Mouse (Mus musculus) CH12.LX (cell line): ENCODE results near the gene Ankrd28. TPM values are rescaled to one million over a fixed set of nuclear protein-coding genes. Genes with fewer than 3 reads are reported as not detected.

Experiments
- DNase-seq: peaks from one replicate; pipeline ENCODE4 v3.0.0-alpha.2; 2013; ENCODE audit errors: extremely low read depth
- H3K27ac ChIP-seq: 2 replicates; pipeline ENCODE4 v1.5.1; 2012; ENCODE audit warnings: low read depth, mild to moderate bottlenecking, control low read depth, moderate library complexity; ENCODE audit not compliant: insufficient read depth
- H3K27me3 ChIP-seq: replicated peaks from 2 replicates; pipeline ENCODE3; 2012; ENCODE audit warnings: inconsistent platforms
- H3K36me3 ChIP-seq, 2 experiments: replicated peaks in 1 of 2; 2 replicates each; pipeline versions ENCODE3 to v1.6.1; 2012; ENCODE audit warnings: inconsistent platforms in 1 of 2, low read length in 1 of 2, mild to moderate bottlenecking in 1 of 2, mixed read lengths in 1 of 2, moderate library complexity in 1 of 2; ENCODE audit not compliant: control insufficient read depth in 1 of 2, insufficient read depth in 1 of 2
- H3K4me1 ChIP-seq, 2 experiments: 2 replicates each; pipeline ENCODE4 v1.6.1; 2012; ENCODE audit warnings: inconsistent platforms in 1 of 2, moderate library complexity in 1 of 2; ENCODE audit not compliant: insufficient read depth in 2 of 2, control insufficient read depth in 1 of 2
- H3K4me2 ChIP-seq: 2 replicates; pipeline ENCODE4 v1.6.1; 2012; ENCODE audit warnings: low read depth, mild to moderate bottlenecking, control low read depth; ENCODE audit not compliant: poor library complexity, insufficient read depth, severe bottlenecking
- H3K4me3 ChIP-seq, 3 experiments: fragments of 150-350 bp in 1 of 3; sonication (generic) in 1 of 3; replicated peaks in 1 of 3; 2 replicates each; pipeline versions ENCODE3 to v1.5.1; 2011 to 2012; ENCODE audit warnings: low read depth in 2 of 3, low read length in 2 of 3, mild to moderate bottlenecking in 2 of 3, moderate library complexity in 2 of 3, control low read depth in 1 of 3, improper control_type of control experiment in 1 of 3, inconsistent platforms in 1 of 3, mixed read lengths in 1 of 3; ENCODE audit not compliant: poor library complexity in 1 of 3
- H3K79me2 ChIP-seq: replicated peaks from 2 replicates; pipeline ENCODE4 v1.6.1; 2012; ENCODE audit warnings: mild to moderate bottlenecking, moderate library complexity; ENCODE audit not compliant: control insufficient read depth, poor library complexity, insufficient read depth, severe bottlenecking; ENCODE audit errors: extremely low read depth
- H3K9ac ChIP-seq: 2 replicates; pipeline ENCODE4 v1.6.1; 2012; ENCODE audit warnings: low read depth, mild to moderate bottlenecking, control low read depth, moderate library complexity; ENCODE audit not compliant: insufficient read depth
- H3K9me3 ChIP-seq: replicated peaks from 2 replicates; pipeline ENCODE3; 2012; ENCODE audit warnings: low read length, inconsistent platforms, mixed read lengths
- BHLHE40 ChIP-seq: IDR thresholded peaks from 2 replicates; pipeline ENCODE4 v1.6.1; 2011; ENCODE audit warnings: mild to moderate bottlenecking, low read depth, low read length, improper control_type of control experiment
- CHD1 ChIP-seq: IDR thresholded peaks from 2 replicates; pipeline ENCODE4 v1.6.1; 2012; ENCODE audit warnings: low read depth, low read length, improper control_type of control experiment, inconsistent platforms
- CHD2 ChIP-seq: IDR thresholded peaks from 2 replicates; pipeline ENCODE4 v1.6.1; 2011; ENCODE audit warnings: low read length, improper control_type of control experiment
- CTCF ChIP-seq, 2 experiments: IDR thresholded peaks in 1 of 2; conservative IDR thresholded peaks in 1 of 2; 2 replicates each; pipeline ENCODE4 v1.5.1; 2011 to 2012; ENCODE audit warnings: low read depth in 2 of 2, low read length in 2 of 2, improper control_type of control experiment in 1 of 2, inconsistent platforms in 1 of 2, mild to moderate bottlenecking in 1 of 2, moderate library complexity in 1 of 2
- E2F4 ChIP-seq: IDR thresholded peaks from 2 replicates; pipeline ENCODE4 v1.6.1; 2011; ENCODE audit warnings: low read depth, low read length, improper control_type of control experiment; ENCODE audit not compliant: insufficient replicate concordance
- ELF1 ChIP-seq: IDR thresholded peaks from 2 replicates; pipeline ENCODE4 v1.6.1; 2014; ENCODE audit warnings: low read depth, mild to moderate bottlenecking, inconsistent platforms, low read length, improper control_type of control experiment
- EP300 ChIP-seq: IDR thresholded peaks from 2 replicates; pipeline ENCODE4 v1.6.1; 2011; ENCODE audit warnings: low read length, improper control_type of control experiment
- ETS1 ChIP-seq: conservative IDR thresholded peaks from 2 replicates; pipeline ENCODE4 v1.6.1; 2012; ENCODE audit warnings: low read depth, mild to moderate bottlenecking, inconsistent platforms, low read length, improper control_type of control experiment, moderate library complexity
- GABPA ChIP-seq: IDR thresholded peaks from 2 replicates; pipeline ENCODE4 v1.6.1; 2012; ENCODE audit warnings: low read depth, low read length, improper control_type of control experiment, inconsistent platforms; ENCODE audit not compliant: insufficient replicate concordance
- HCFC1 ChIP-seq: IDR thresholded peaks from 2 replicates; pipeline ENCODE4 v1.6.1; 2012; ENCODE audit warnings: low read depth, mild to moderate bottlenecking, inconsistent platforms, low read length, improper control_type of control experiment
- IRF4 ChIP-seq: IDR thresholded peaks from 2 replicates; pipeline ENCODE4 v1.6.1; 2014; ENCODE audit warnings: low read depth, mild to moderate bottlenecking, inconsistent platforms, low read length, improper control_type of control experiment
- JUN ChIP-seq: IDR thresholded peaks from 2 replicates; pipeline ENCODE4 v1.6.1; 2011; ENCODE audit warnings: low read depth, mild to moderate bottlenecking, low read length, improper control_type of control experiment, moderate library complexity; ENCODE audit not compliant: insufficient read depth
- MAFK ChIP-seq: IDR thresholded peaks from 2 replicates; pipeline ENCODE4 v1.6.1; 2011; ENCODE audit warnings: low read length, improper control_type of control experiment; ENCODE audit not compliant: insufficient replicate concordance
- MAX ChIP-seq: IDR thresholded peaks from 2 replicates; pipeline ENCODE4 v1.6.1; 2011; ENCODE audit warnings: low read length, improper control_type of control experiment
- MAZ ChIP-seq: IDR thresholded peaks from 2 replicates; pipeline ENCODE4 v1.6.1; 2012; ENCODE audit warnings: low read depth, mild to moderate bottlenecking, inconsistent platforms, low read length, improper control_type of control experiment, moderate library complexity
- MEF2A ChIP-seq: IDR thresholded peaks from 2 replicates; pipeline ENCODE4 v1.6.1; 2014; ENCODE audit warnings: low read depth, mild to moderate bottlenecking, inconsistent platforms, low read length, improper control_type of control experiment, borderline replicate concordance
- MXI1 ChIP-seq: IDR thresholded peaks from 2 replicates; pipeline ENCODE4 v1.6.1; 2011; ENCODE audit warnings: mild to moderate bottlenecking, low read depth, low read length, improper control_type of control experiment
- MYC ChIP-seq: IDR thresholded peaks from 2 replicates; pipeline ENCODE4 v1.6.1; 2011; ENCODE audit warnings: low read depth, mild to moderate bottlenecking, improper control_type of control experiment, low read length
- NELFE ChIP-seq: IDR thresholded peaks from 2 replicates; pipeline ENCODE4 v1.6.1; 2011; ENCODE audit warnings: low read depth, low read length, improper control_type of control experiment
- NRF1 ChIP-seq: IDR thresholded peaks from 2 replicates; pipeline ENCODE4 v1.6.1; 2014; ENCODE audit warnings: low read depth, mild to moderate bottlenecking, inconsistent platforms, low read length, improper control_type of control experiment, moderate library complexity
- PAX5 ChIP-seq: IDR thresholded peaks from 2 replicates; pipeline ENCODE4 v1.6.1; 2012; ENCODE audit warnings: low read length, inconsistent platforms, mixed read lengths
- POLR2A ChIP-seq: IDR thresholded peaks from 2 replicates; pipeline ENCODE4 v1.6.1; 2011; ENCODE audit warnings: low read depth, mild to moderate bottlenecking, improper control_type of control experiment, low read length
- POLR2AphosphoS2 ChIP-seq: IDR thresholded peaks from 2 replicates; pipeline ENCODE4 v1.6.1; 2011; ENCODE audit warnings: low read depth, low read length, improper control_type of control experiment
- RAD21 ChIP-seq: IDR thresholded peaks from 2 replicates; pipeline ENCODE4 v1.6.1; 2011; ENCODE audit warnings: low read depth, mild to moderate bottlenecking, low read length, improper control_type of control experiment, moderate library complexity
- RCOR1 ChIP-seq: conservative IDR thresholded peaks from 2 replicates; pipeline ENCODE4 v1.6.1; 2012; ENCODE audit warnings: low read depth, mild to moderate bottlenecking, inconsistent platforms, low read length, improper control_type of control experiment
- SIN3A ChIP-seq: IDR thresholded peaks from 2 replicates; pipeline ENCODE4 v1.6.1; 2012; ENCODE audit warnings: low read length, improper control_type of control experiment, inconsistent platforms
- SMC3 ChIP-seq: IDR thresholded peaks from 2 replicates; pipeline ENCODE4 v1.6.1; 2011; ENCODE audit warnings: low read depth, low read length, improper control_type of control experiment
- TBP ChIP-seq: conservative IDR thresholded peaks from 2 replicates; pipeline ENCODE4 v1.6.1; 2011; ENCODE audit warnings: low read depth, low read length, improper control_type of control experiment
- TCF12 ChIP-seq: IDR thresholded peaks from 2 replicates; pipeline ENCODE4 v1.6.1; 2014; ENCODE audit warnings: low read depth, mild to moderate bottlenecking, inconsistent platforms, low read length, improper control_type of control experiment
- UBTF ChIP-seq: IDR thresholded peaks from 2 replicates; pipeline ENCODE4 v1.6.1; 2012; ENCODE audit warnings: low read depth, mild to moderate bottlenecking, inconsistent platforms, low read length, improper control_type of control experiment, moderate library complexity
- USF1 ChIP-seq: IDR thresholded peaks from 2 replicates; pipeline ENCODE4 v1.6.1; 2014; ENCODE audit warnings: low read depth, mild to moderate bottlenecking, inconsistent platforms, low read length, improper control_type of control experiment
- USF2 ChIP-seq: conservative IDR thresholded peaks from 2 replicates; pipeline ENCODE4 v1.6.1; 2011; ENCODE audit warnings: low read depth, low read length, improper control_type of control experiment
- ZKSCAN1 ChIP-seq: IDR thresholded peaks from 2 replicates; pipeline ENCODE4 v1.6.1; 2012; ENCODE audit warnings: low read depth, inconsistent platforms, low read length, improper control_type of control experiment, borderline replicate concordance
- ZMIZ1 ChIP-seq: IDR thresholded peaks from 2 replicates; pipeline ENCODE4 v1.6.1; 2012; ENCODE audit warnings: low read depth, mild to moderate bottlenecking, inconsistent platforms, low read length, improper control_type of control experiment
- ZNF384 ChIP-seq: IDR thresholded peaks from 2 replicates; pipeline ENCODE4 v1.6.1; 2012; ENCODE audit warnings: low read depth, low read length, improper control_type of control experiment, inconsistent platforms
- dilution Hi-C: fragments of 300-500 bp; cut with MboI; formaldehyde crosslinking; loops from 2 replicates; pipeline ENCODE4 v1.14.3; 2020; ENCODE audit warnings: low sequenced_read_pairs; ENCODE audit not compliant: extremely low pct_unique_long_range_greater_than_20kb, extremely low pct_ligation_motif_present
- in situ Hi-C: fragments of 300-500 bp; cut with MboI; formaldehyde crosslinking; loops from 3 replicates; pipeline ENCODE4 v1.14.3; 2019; ENCODE audit warnings: low sequenced_read_pairs, low pct_ligation_motif_present, low pct_unique_long_range_greater_than_20kb, mixed read lengths
- polyA plus RNA-seq: library from polyadenylated mRNA; unstranded; fragments of >175 nt; gene quantifications from 2 replicates; pipeline ENCODE4 v1.2.1, GENCODE M21; 2012; ENCODE audit warnings: low read depth; ENCODE audit not compliant: insufficient read length
- total RNA-seq, 2 experiments: library from RNA; depleted of rRNA; stranded (reverse); fragments of 300-350 nt in 1 of 2; fragments of >200 nt in 1 of 2; gene quantifications; 2 replicates each; pipeline ENCODE4 v1.2.3; 2012 to 2014

Ankrd28 gene
- total and polyA plus RNA-seq, 3 experiments: 7.3 to 15.0 (median 14.9) TPM

DNA sequence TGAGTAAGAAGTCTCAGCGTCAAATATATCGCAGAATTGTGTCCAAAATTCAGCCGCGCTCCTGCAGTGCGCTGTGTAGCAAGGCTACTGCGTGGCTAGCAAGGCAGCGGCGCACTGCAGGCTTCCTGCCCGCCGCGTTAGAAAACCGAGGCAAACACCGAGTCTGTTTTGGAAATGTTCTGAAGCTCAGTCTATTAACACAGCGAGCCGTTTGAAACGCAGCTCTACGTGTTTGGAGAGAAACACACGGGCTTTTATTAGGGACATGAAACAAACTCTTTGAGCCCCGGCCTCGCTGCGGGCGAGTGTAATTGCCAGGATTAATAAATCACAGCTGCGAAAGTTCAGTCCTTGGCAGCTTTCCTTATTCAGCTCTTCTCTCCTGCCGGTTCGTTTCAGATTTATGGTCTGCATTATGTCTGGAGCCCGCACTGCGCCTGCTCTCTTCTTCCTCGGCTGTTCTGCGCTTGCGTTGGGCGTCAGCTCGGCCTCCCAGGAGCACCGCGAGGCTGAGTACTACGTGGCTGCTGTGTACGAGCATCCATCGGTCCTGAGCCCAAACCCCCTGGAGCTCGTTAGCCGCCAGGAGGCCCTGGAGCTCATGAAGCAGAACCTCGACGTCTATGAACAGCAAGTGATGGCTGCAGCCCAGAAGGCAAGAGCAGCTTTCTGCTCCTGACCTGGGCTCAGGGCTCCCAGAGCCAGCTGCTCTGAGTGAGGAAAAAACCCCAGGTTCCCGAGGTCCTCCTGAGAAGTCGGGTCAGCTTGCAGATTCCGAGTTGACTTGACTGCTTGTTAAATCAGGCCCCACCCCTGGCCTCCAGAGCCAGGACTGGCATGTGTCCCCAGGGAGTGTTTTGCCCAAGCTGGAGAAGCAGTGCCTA, 168.5 kb downstream of the Ankrd28 start:
- H3K79me2 ChIP-seq: no peaks in the 10 kb centered on the region; the same call in 1 of the 2 replicates

DNA sequence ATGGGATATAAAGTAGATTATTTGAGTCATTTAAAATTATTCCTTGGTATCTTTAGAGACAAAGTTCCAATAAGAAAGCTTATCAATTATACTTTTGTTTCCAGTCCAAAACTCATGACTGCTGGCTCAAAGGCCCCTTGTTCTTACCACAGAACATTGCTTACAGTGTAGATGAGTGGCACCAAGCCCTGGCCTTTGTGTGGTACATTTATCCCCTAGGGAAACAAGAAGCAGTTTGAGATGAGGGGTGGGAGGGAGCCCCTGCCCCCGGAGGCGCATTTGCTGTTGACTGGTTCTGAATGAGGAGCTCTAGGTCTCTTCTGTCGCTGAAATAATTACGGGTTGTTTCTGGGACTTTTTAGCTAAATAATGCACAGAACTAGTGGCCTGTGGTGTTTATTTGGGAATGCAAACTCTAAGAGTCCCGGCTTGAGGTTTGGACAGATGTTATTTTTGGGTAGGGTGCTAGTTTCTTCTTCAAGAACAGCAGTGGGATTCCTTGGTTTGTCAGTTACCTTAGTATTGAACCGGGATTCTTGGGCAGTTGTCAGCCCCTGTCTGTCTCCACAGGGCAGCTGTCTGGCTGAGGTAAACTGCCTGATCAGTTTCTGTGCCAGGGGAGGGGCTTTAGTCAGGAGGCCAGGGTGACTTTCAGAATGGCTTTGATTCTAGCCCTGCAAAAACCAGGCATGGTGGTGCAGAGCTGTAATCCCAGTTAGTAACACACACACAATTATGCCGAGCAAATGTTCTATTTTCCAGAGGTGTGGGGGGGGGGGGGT, 169.9 kb downstream of the Ankrd28 start:
- H3K4me3 ChIP-seq: no peak overlapping the region
- peaks cover 0 to 11% of the 10 kb centered on the region in 2 experiments for H3K36me3 ChIP-seq
- H3K27ac ChIP-seq: peak overlapping the region; percentile 53; the same call in 1 of the 2 replicates
- H3K4me2 ChIP-seq: peak overlapping the region; percentile 48
- in situ Hi-C loops (no loop called here), dilution Hi-C loops (no loop called here)
- no peaks in the 10 kb centered on the region for H3K9me3 ChIP-seq
- H3K27me3 ChIP-seq: no peaks in the 10 kb centered on the region
- H3K79me2 ChIP-seq: no peaks in the 10 kb centered on the region; the same call in 1 of the 2 replicates
- no peak for TF ChIP-seq TBP
- TF ChIP-seq MAZ: 0 out of 2 replicates have a peak, but pooled peaks have one; percentile 14
- TF ChIP-seq CTCF (conservative IDR thresholded peaks at IDR 0.05 in 1 of 2, IDR thresholded peaks at IDR 0.05 in 1 of 2; ENCODE audit: low read depth in 2 of 2, low read length in 2 of 2): no peak
- no peak for TF ChIP-seq MAFK
- no peak for TF ChIP-seq BHLHE40
- TF ChIP-seq GABPA: no peak
- TF ChIP-seq POLR2A: peak; percentile 29; the same call in 1 of the 2 replicates
- TF ChIP-seq TCF12: no peak
- no peak for TF ChIP-seq POLR2AphosphoS2
- no peak for TF ChIP-seq HCFC1
- TF ChIP-seq MAX: no peak
- TF ChIP-seq IRF4: no peak
- TF ChIP-seq MEF2A: no peak
- TF ChIP-seq JUN: no peak
- DNase-seq: peak; percentile 48
- H3K4me1 ChIP-seq: peaks cover 37 to 97% of the 10 kb centered on the region in 2 experiments
- H3K9ac ChIP-seq: peak overlapping the region; percentile 17; the same call in 1 of the 2 replicates

More for the DNA sequence above, 168.5 kb downstream of the Ankrd28 start:
- no peaks in the 10 kb centered on the region for H3K27me3 ChIP-seq
- in situ Hi-C loops: no loop called here
- H3K36me3 ChIP-seq: peaks cover 3 to 19% of the 10 kb centered on the region in 2 experiments
- TF ChIP-seq E2F4 (no peak), ELF1 (no peak), USF1 (no peak), POLR2A (peak; percentile 51), ETS1 (no peak), ZKSCAN1 (no peak), SIN3A (0 out of 2 replicates have a peak, but pooled peaks have one; percentile 20), SMC3 (no peak), MEF2A (0 out of 2 replicates have a peak, but pooled peaks have one; percentile 9), MXI1 (0 out of 2 replicates have a peak, but pooled peaks have one; percentile 62), ZNF384 (no peak), CHD2 (no peak), JUN (no peak), POLR2AphosphoS2 (no peak), CTCF (conservative IDR thresholded peaks at IDR 0.05 in 1 of 2, IDR thresholded peaks at IDR 0.05 in 1 of 2; ENCODE audit: low read depth in 2 of 2, low read length in 2 of 2) (peak in 1 of 2 experiments; percentile 13; a peak in 1 of 4 replicates), NELFE (peak; percentile 64), RAD21 (no peak; the same call in none of the 2 replicates), ZMIZ1 (0 out of 2 replicates have a peak, but pooled peaks have one; percentile 23), MYC (no peak), CHD1 (no peak), RCOR1 (no peak), NRF1 (peak; percentile 85), IRF4 (no peak; the same call in 1 of the 2 replicates), TBP (0 out of 2 replicates have a peak, but pooled peaks have one; percentile 47), MAX (peak; percentile 28; the same call in 1 of the 2 replicates), PAX5 (no peak), GABPA (no peak), UBTF (no peak), USF2 (no peak), EP300 (no peak), TCF12 (peak; percentile 54; the same call in 1 of the 2 replicates)
- peak overlapping the region; percentile 46 for H3K4me2 ChIP-seq
- H3K4me3 ChIP-seq: peak overlapping the region; percentile 26 to 37 (median 32)
- peak overlapping the region; percentile 80 for H3K27ac ChIP-seq
- peak; percentile 71 for DNase-seq
- peaks cover 4% of the 10 kb centered on the region for H3K9me3 ChIP-seq
- peak overlapping the region; percentile 59 for H3K9ac ChIP-seq
- H3K4me1 ChIP-seq: peaks cover 39 to 92% of the 10 kb centered on the region in 2 experiments
- dilution Hi-C loops: no loop called here
